Mouse (Mus musculus) lung, embryonic 16.5 days (tissue): ENCODE data around the gene Hdc. TPM values are rescaled to one million over a fixed set of nuclear protein-coding genes. Genes with fewer than 3 reads are reported as not detected.
"Not testable (repeated sequence)": the region's sequence is repeated elsewhere in the genome, so short reads cannot be mapped to it uniquely, and the experiment has no call there.

Experiments
- ATAC-seq: fragments of 200-750 bp; cut with Nextera tagmentation; 2 replicates; pipeline ENCODE4 v1.8.0; 2017; ENCODE audit warnings: low read depth, mild to moderate bottlenecking, moderate library complexity
- H3K27ac ChIP-seq: fragments of 300-500 bp; sonication (generic); 2 replicates; pipeline ENCODE4 v1.5.1; 2014; ENCODE audit warnings: mild to moderate bottlenecking, control low read depth, low read length
- H3K27me3 ChIP-seq: fragments of 300-500 bp; sonication (generic); 2 replicates; pipeline ENCODE4 v1.6.1; 2014; ENCODE audit warnings: low read depth, low read length, mixed read lengths; ENCODE audit not compliant: control insufficient read depth, insufficient read depth
- H3K36me3 ChIP-seq: fragments of 300-500 bp; sonication (generic); 2 replicates; pipeline ENCODE4 v1.6.1; 2014; ENCODE audit warnings: low read length; ENCODE audit not compliant: control insufficient read depth, insufficient read depth
- H3K4me1 ChIP-seq: fragments of 300-500 bp; sonication (generic); replicated peaks from 2 replicates; pipeline ENCODE4 v1.6.1; 2014; ENCODE audit warnings: low read length, mixed read lengths; ENCODE audit not compliant: control insufficient read depth, insufficient read depth
- H3K4me2 ChIP-seq: fragments of 300-500 bp; sonication (generic); 2 replicates; pipeline ENCODE4 v1.6.1; 2014; ENCODE audit warnings: low read depth, low read length, control low read depth
- H3K4me3 ChIP-seq: fragments of 300-500 bp; sonication (generic); 2 replicates; pipeline ENCODE4 v1.5.1; 2014; ENCODE audit warnings: mild to moderate bottlenecking, low read length, control low read depth
- H3K9ac ChIP-seq: fragments of 300-500 bp; sonication (generic); 2 replicates; pipeline ENCODE4 v1.6.1; 2014; ENCODE audit warnings: low read length, control low read depth
- H3K9me3 ChIP-seq: fragments of 300-500 bp; sonication (generic); 2 replicates; pipeline ENCODE4 v1.6.1; 2016; ENCODE audit warnings: low read length; ENCODE audit not compliant: control insufficient read depth
- WGBS: fragments of 180-500 bp; shearing (Covaris S2); extraction: QIAGEN DNeasy Blood & Tissue Kit; methylation state at CpG from one replicate; pipeline ENCODE4 v1.1.7; 2014; 5-methylcytosine and 5-hydroxymethylcytosine counted together
- polyA plus RNA-seq: library from polyadenylated mRNA; unstranded; fragments of >200 nt; fragmentation: Nextera tagmentation; extraction: Ambion mirVana; gene quantifications from 2 replicates; pipeline ENCODE4 v1.2.1, GENCODE M21; 2015

The Hdc gene
- polyA plus RNA-seq, 1 experiment from 2014 or later: 12.3 TPM

DNA sequence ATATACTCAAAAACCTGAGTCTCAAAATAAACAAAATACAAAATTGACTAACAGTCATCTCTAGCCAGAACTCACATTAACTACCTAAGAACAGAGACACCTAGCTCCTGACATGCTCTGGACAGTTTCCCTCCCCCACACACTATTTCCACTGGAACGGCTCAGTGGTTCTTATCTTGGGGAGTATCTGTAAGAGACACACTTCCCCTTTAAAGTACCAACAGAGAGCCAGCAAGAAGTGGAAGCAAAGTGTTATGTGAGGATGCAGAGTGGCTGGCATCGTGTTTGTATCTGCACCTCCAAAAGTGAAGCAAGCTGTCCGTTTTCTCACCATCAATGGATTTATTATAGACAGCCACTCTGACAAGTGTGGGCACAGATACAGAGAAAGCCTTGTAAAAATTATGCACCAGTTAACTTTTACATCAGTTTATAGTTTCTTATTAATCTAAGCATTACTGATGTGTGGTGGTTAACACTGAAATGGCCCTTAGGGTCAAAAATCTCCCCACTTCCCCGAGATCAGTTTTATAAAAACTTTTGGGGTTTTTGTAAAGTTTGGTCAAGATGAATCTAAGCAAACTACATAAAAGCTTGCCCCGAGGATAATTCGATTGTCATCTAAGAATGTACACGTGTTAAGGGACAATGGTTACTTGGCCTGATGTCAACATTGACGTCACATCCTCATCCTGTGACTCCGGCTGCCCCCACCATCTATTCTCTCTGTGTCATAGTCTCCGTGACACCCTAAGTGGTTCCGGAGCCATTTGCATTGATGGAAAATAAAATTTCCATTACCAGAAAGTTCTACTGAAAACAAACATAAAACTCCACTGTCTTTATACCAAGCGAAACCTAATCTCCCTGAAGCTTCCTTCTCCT, 17.1 kb upstream of the Hdc start:
- no peaks in the 10 kb centered on the region for H3K9me3 ChIP-seq
- WGBS: 63% methylated on average over 12 of the region's 12 CpGs
- no peak overlapping the region for H3K4me3 ChIP-seq
- H3K4me2 ChIP-seq: no peak overlapping the region
- no peaks in the 10 kb centered on the region for H3K4me1 ChIP-seq
- H3K36me3 ChIP-seq: peaks cover 20% of the 10 kb centered on the region
- ATAC-seq: no peak
- no peaks in the 10 kb centered on the region for H3K27me3 ChIP-seq
- no peak overlapping the region for H3K27ac ChIP-seq
- no peak overlapping the region for H3K9ac ChIP-seq

DNA sequence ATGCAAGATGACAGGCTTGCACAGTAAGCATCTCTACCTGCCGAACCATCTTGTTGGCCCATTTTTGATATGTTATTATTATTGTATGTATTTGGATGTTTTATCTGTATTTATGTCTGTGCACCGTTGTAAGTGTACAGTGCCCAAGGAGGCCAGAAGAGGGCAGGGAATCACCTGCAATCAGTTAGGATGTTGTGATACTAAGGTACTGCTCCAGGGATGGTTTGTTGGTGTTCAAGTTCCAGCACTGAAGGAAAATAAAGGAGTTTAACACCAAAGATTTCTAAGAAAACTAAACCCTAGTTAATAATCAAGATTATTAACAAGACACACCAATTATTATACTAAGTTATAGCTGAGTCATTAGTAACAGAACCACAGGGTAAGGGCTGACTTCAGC, 14.1 kb upstream of the Hdc start:
- no peak for ATAC-seq
- no peaks in the 10 kb centered on the region for H3K27me3 ChIP-seq
- no peaks in the 10 kb centered on the region for H3K9me3 ChIP-seq
- H3K36me3 ChIP-seq: peaks cover 13% of the 10 kb centered on the region
- H3K9ac ChIP-seq: no peak overlapping the region
- no peak overlapping the region for H3K4me2 ChIP-seq
- H3K4me1 ChIP-seq: no peaks in the 10 kb centered on the region
- WGBS: 80% methylated on average over 2 of the region's 2 CpGs
- H3K4me3 ChIP-seq: no peak overlapping the region
- no peak overlapping the region for H3K27ac ChIP-seq

DNA sequence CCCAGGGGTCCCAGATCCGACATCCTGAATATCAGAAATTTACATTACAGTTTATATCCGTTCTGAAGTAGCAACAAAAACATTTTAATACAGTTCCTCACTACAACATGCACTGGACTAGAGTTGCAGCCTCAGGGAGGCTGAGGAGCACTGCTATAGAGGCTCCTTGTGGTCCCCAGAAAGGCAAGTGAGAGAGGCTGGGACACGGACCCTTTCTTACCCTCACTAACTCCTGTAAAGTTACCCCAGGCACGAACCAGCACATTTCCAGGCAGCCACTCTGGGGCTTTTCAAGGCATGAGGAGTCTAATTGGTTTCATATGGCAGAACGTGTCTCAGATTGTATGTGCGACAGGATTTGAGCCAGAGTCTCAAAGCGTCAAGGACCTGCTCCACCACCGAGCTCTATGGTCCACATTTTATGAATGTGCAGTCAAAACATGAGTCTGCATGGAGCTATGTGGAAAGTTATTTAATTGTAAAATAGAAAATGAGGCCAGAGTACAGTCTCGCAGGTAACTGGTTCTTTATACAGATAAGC, 9.4 kb upstream of the Hdc start:
- Histone ChIP-seq H3K36me3 (peaks cover 10% of the 10 kb centered on the region), H3K4me2 (no peak overlapping the region), H3K27me3 (no peaks in the 10 kb centered on the region), H3K9ac (no peak overlapping the region), H3K9me3 (no peaks in the 10 kb centered on the region), H3K27ac (no peak overlapping the region), H3K4me1 (no peaks in the 10 kb centered on the region), H3K4me3 (no peak overlapping the region)
- no peak for ATAC-seq
- 76% methylated on average over 9 of the region's 9 CpGs for WGBS

DNA sequence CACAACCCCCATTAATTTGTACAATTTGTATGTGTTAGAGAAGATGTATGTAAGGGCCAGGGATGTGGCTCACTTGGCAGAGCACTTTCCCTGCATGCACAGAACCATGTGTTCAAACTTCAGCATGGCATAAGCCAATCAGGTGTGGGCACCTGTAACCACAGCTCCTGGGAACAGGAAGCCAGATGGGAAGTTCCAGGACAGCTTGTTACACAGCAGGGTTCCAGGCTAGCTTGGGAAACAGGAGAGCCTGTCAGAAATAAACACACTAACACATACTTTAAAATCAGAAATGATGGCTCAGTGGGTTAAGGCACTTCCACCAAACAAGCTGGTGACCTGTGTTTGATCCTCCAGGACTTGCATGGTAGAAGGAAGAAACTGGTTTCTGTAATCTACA, 4.0 kb upstream of the Hdc start:
- Histone ChIP-seq H3K36me3 (no peaks in the 10 kb centered on the region), H3K27ac (no peak overlapping the region), H3K4me1 (no peaks in the 10 kb centered on the region), H3K4me3 (no peak overlapping the region), H3K9me3 (no peaks in the 10 kb centered on the region), H3K4me2 (no peak overlapping the region), H3K9ac (no peak overlapping the region), H3K27me3 (no peaks in the 10 kb centered on the region)
- no peak for ATAC-seq

DNA sequence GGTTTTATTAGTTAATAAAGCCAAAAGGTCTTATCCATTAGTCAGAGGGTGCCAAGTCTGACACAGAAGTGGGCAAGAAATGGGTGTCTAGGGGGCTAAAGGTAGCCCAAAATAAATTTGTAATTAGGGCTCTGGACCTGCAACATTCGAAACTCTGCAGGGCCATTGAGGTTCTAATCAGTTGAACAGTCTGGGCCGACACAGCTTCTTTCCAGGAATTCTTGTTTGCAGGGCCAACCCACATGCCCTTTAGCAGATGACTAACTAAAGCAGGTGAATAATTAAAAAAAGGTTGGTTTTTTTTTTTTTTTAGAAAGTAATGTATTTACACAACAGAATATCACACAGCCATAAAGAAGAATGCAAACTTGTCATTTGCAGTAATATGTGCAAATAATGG, 3.4 kb upstream of the Hdc start:
- 77% methylated on average over 2 of the region's 2 CpGs for WGBS
- Histone ChIP-seq H3K27me3 (no peaks in the 10 kb centered on the region), H3K9me3 (no peaks in the 10 kb centered on the region), H3K4me3 (no peak overlapping the region), H3K4me1 (no peaks in the 10 kb centered on the region), H3K27ac (no peak overlapping the region), H3K4me2 (no peak overlapping the region), H3K36me3 (no peaks in the 10 kb centered on the region), H3K9ac (no peak overlapping the region)
- ATAC-seq: no peak

DNA sequence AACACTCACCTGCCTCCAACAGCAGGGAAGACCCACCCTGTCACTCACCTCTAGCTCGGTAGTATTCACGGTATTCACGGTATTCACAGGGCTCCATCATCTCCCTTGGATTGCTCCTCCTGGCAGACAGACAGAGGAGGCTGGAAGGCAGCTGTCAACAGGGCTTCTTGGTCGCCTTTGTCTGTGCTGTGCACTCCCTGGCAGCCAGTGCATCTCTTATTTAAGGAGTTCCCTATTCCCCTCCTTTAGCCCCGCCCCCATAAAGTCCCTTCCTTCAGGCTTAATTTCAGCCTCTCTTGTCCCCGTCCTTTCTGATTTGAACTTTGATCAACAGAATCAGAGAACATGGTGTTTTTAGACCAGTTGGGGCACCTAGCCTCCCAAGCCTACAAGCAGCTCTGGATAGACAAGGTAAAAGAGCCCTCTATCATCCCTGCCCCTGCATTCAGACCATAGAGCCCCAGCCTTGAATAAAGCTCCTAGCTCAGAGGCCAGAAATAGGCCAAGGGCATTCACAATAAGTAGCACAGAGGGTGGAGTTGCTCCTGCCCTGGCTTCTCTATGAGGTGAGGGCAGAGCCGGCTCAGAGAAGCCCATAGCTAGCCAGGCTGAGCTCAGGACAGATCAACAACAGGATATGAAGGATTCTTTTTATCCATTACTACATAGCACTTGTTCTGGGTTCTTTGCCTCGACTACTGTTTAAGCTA, 474 bp downstream of the Hdc start:
- Histone ChIP-seq H3K9me3 (no peaks in the 10 kb centered on the region), H3K4me2 (no peak overlapping the region), H3K4me1 (no peaks in the 10 kb centered on the region), H3K27ac (no peak overlapping the region), H3K4me3 (no peak overlapping the region), H3K27me3 (no peaks in the 10 kb centered on the region), H3K36me3 (no peaks in the 10 kb centered on the region), H3K9ac (no peak overlapping the region)
- ATAC-seq: no peak
- 21% methylated on average over 8 of the region's 8 CpGs for WGBS

DNA sequence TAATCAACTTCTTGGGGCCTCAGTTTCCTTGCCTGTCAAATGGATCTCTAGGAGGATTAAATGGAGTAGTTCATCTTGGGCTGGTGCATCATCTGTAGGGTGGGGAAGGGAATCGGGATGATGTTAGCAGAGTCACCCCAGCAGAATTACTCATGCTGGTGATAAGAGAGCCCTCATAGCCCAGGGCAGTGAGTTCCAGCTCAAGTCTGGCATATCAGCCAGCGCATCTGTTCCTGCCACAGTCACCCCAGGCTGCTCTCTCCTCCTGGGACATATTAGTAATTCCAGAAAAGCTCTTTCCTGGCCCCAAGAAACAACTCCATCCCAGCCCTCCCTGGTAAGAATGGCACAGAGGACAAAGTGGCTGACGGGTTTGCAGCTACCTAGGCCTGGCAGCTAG, 3.7 kb downstream of the Hdc start:
- no peak for ATAC-seq
- WGBS: 87% methylated on average over 3 of the region's 3 CpGs
- H3K4me2 ChIP-seq: no peak overlapping the region
- H3K4me3 ChIP-seq: no peak overlapping the region
- H3K27ac ChIP-seq: no peak overlapping the region
- H3K9ac ChIP-seq: no peak overlapping the region
- no peaks in the 10 kb centered on the region for H3K4me1 ChIP-seq
- no peaks in the 10 kb centered on the region for H3K27me3 ChIP-seq
- H3K9me3 ChIP-seq: no peaks in the 10 kb centered on the region
- no peaks in the 10 kb centered on the region for H3K36me3 ChIP-seq

DNA sequence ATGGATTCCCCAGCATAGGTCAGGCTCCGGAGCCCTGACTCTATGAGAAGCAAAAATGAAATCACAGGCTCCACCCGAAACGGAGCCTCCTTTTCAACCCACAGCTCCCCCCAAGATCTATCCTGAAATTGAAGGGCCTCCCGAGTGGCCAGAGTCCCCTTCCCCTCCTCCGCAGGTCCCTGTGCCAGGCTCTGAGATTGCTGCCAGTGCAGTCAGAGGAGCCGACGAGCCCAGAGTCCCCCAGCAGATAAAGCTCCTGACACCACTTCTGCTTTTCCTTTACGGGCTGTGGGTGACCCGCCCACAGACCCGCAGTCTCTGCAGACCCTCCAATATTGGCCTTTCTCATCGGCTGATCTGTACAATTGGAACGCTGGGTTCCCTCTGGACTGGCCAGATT, 9.5 kb downstream of the Hdc start:
- H3K9me3 ChIP-seq, H3K4me2 ChIP-seq, H3K27ac ChIP-seq, ATAC-seq, H3K27me3 ChIP-seq, H3K4me1 ChIP-seq, H3K4me3 ChIP-seq, H3K36me3 ChIP-seq, H3K9ac ChIP-seq: not testable (repeated sequence)
- 59% methylated on average over 12 of the region's 12 CpGs for WGBS

DNA sequence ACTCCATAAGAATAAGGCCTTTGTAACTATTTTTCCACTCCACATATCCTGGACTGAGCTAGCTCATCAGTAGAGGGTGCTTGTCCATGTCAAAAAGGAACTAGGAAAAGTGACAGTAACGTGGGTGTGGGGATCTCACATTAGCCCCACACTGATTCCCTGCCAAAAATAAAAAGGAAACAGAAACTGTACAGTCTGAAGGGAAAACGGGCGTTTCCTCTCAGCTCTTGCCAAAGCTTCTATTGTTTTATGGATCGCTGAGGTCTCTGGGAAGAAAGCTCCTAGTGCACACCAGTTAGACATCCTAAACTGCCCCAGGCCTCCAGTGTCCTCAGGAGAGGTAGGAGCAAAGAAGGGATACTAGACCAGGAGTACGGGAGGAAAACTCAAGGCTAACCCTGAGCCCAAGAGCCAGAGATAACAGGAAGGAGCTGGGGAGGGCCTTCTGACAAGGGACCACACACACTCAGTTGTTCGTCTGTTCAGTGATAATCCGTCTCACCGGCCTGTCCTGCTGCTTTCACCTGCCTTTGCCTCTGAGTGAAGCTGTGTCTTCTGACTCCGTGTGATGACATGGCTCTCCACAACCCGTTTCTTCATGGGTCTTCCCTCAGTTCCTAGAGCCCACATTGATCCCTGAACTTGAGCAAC, 11.4 kb downstream of the Hdc start:
- H3K4me3 ChIP-seq: no peak overlapping the region
- H3K9ac ChIP-seq: no peak overlapping the region
- H3K4me1 ChIP-seq: no peaks in the 10 kb centered on the region
- no peaks in the 10 kb centered on the region for H3K36me3 ChIP-seq
- H3K27me3 ChIP-seq: no peaks in the 10 kb centered on the region
- no peaks in the 10 kb centered on the region for H3K9me3 ChIP-seq
- no peak overlapping the region for H3K4me2 ChIP-seq
- 0 out of 2 replicates have a peak, but pooled peaks have one; percentile 23 for ATAC-seq
- no peak overlapping the region for H3K27ac ChIP-seq
- 40% methylated on average over 10 of the region's 10 CpGs for WGBS
